Mouse (Mus musculus) liver, embryonic 15.5 days (tissue): ENCODE data around the gene Vegfb. TPM values are rescaled to one million over a fixed set of nuclear protein-coding genes. Genes with fewer than 3 reads are reported as not detected.

Source experiments
- ATAC-seq: fragments of 200-750 bp; cut with Nextera tagmentation; 2 replicates; pipeline ENCODE4 v1.8.0; 2017; ENCODE audit warnings: moderate number of reproducible peaks, mild to moderate bottlenecking, moderate library complexity; ENCODE audit not compliant: insufficient read depth
- H3K27ac ChIP-seq: fragments of 300-500 bp; sonication (generic); replicated peaks from 2 replicates; pipeline ENCODE4 v1.5.1; 2015; ENCODE audit warnings: mild to moderate bottlenecking, inconsistent platforms
- H3K27me3 ChIP-seq: fragments of 300-500 bp; sonication (generic); 2 replicates; pipeline ENCODE4 v1.6.1; 2015; ENCODE audit warnings: mild to moderate bottlenecking, inconsistent platforms
- H3K36me3 ChIP-seq: fragments of 300-500 bp; sonication (generic); replicated peaks from 2 replicates; pipeline ENCODE4 v1.6.1; 2015; ENCODE audit warnings: moderate library complexity, mild to moderate bottlenecking, inconsistent platforms
- H3K4me1 ChIP-seq: fragments of 300-500 bp; sonication (generic); replicated peaks from 2 replicates; pipeline ENCODE4 v1.6.1; 2015; ENCODE audit warnings: inconsistent platforms
- H3K4me2 ChIP-seq: fragments of 300-500 bp; sonication (generic); 2 replicates; pipeline ENCODE4 v1.6.1; 2015; ENCODE audit warnings: moderate library complexity, mild to moderate bottlenecking, inconsistent platforms
- H3K4me3 ChIP-seq: fragments of 300-500 bp; sonication (generic); replicated peaks from 2 replicates; pipeline ENCODE4 v1.5.1; 2015; ENCODE audit warnings: mild to moderate bottlenecking, inconsistent platforms
- H3K9ac ChIP-seq: fragments of 300-500 bp; sonication (generic); 2 replicates; pipeline ENCODE4 v1.6.1; 2015; ENCODE audit warnings: moderate library complexity, mild to moderate bottlenecking, inconsistent platforms
- H3K9me3 ChIP-seq: fragments of 300-500 bp; sonication (generic); replicated peaks from 2 replicates; pipeline ENCODE4 v1.6.1; 2016; ENCODE audit warnings: inconsistent platforms
- whole genome bisulfite sequencing: fragments of 180-500 bp; shearing (Covaris S2); methylation state at CpG from one replicate; pipeline ENCODE4 v1.1.7; 2015; ENCODE audit warnings: mixed read lengths; ENCODE audit not compliant: insufficient replicate concordance; 5-methylcytosine and 5-hydroxymethylcytosine counted together
- polyA plus RNA-seq: library from polyadenylated mRNA; unstranded; fragments of >200 nt; fragmentation: Nextera tagmentation; extraction: Ambion mirVana; gene quantifications from 2 replicates; pipeline ENCODE4 v1.2.1, GENCODE M21; 2015

The Vegfb gene
- polyA plus RNA-seq, 1 experiment from 2014 or later, result 15.6 TPM

GRCm38 (mm10) chr19:6949951-6950350, 37.5 kb downstream of the Vegfb start:
- Histone ChIP-seq H3K9me3 (no peaks in the 10 kb centered on the region), H3K4me1 (peaks cover 57% of the 10 kb centered on the region), H3K4me2 (peak overlapping the region; percentile 98), H3K27ac (no peak overlapping the region), H3K4me3 (no peak overlapping the region), H3K9ac (no peak overlapping the region), H3K36me3 (peaks cover 7% of the 10 kb centered on the region; the same call in 1 of the 2 replicates), H3K27me3 (no peaks in the 10 kb centered on the region)
- no peak for ATAC-seq
- 52% methylated on average over 5 of the region's 5 CpGs for WGBS

DNA sequence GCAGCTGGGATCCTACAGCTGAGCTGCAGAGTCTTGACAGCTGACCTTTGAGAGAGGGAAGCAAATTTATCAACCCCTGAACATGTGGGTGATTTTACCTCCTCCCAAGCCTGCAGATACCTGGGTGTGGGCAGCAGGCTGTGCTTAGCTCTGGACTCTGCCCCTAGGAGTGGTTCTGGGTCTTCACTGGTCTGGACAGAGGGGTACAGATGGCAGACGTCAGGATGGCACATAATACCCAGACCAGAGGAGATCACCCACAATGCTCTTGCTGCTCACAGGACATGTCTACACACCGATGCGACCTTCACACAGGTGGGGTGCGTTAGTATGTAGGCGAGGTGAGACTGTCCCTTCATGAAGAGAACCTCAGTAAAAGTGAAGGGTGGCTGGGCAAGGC, 37.9 kb downstream of the Vegfb start:
- no peaks in the 10 kb centered on the region for H3K27me3 ChIP-seq
- 80% methylated on average over 5 of the region's 5 CpGs for WGBS
- peaks cover 57% of the 10 kb centered on the region for H3K4me1 ChIP-seq
- no peak overlapping the region; the same call in 1 of the 2 replicates for H3K4me2 ChIP-seq
- H3K36me3 ChIP-seq, result peaks cover 3% of the 10 kb centered on the region; the same call in 1 of the 2 replicates
- H3K9me3 ChIP-seq, result no peaks in the 10 kb centered on the region
- H3K4me3 ChIP-seq, result no peak overlapping the region
- H3K9ac ChIP-seq, result no peak overlapping the region
- H3K27ac ChIP-seq, result no peak overlapping the region
- no peak for ATAC-seq

DNA sequence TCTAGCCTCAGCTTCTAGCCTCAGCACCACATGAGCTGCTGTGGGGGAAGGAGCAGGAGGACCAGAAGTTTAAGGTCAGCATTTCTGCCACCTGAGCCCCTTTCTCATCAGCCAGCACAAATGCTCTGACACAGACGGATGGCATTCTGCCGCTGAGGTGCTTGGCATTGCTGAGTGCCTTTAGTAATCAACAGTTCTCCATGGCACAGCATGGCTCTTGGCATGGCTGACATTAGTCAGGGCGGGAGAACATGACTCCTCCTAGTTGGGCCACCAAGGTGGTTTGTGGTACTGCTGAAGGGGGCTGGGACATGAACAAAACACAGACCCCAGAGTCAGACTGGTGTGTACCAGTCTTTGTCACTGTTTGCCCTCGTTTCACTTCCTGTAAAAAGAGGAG, 39.3 kb downstream of the Vegfb start:
- no peak overlapping the region for H3K9ac ChIP-seq
- WGBS, result 62% methylated on average over 4 of the region's 4 CpGs
- no peak overlapping the region for H3K4me3 ChIP-seq
- H3K4me1 ChIP-seq, result peaks cover 54% of the 10 kb centered on the region
- H3K36me3 ChIP-seq, result no peaks in the 10 kb centered on the region
- H3K4me2 ChIP-seq, result no peak overlapping the region
- no peaks in the 10 kb centered on the region for H3K27me3 ChIP-seq
- H3K27ac ChIP-seq, result no peak overlapping the region
- H3K9me3 ChIP-seq, result no peaks in the 10 kb centered on the region
- ATAC-seq, result no peak

- no peak overlapping the region for H3K27ac ChIP-seq
- H3K9me3 ChIP-seq, result no peaks in the 10 kb centered on the region
- H3K4me2 ChIP-seq, result no peak overlapping the region
- no peaks in the 10 kb centered on the region for H3K36me3 ChIP-seq
- H3K9ac ChIP-seq, result no peak overlapping the region
- 61% methylated on average over 4 of the region's 4 CpGs for WGBS
- no peak overlapping the region for H3K4me3 ChIP-seq
- H3K27me3 ChIP-seq, result no peaks in the 10 kb centered on the region
- H3K4me1 ChIP-seq, result peaks cover 54% of the 10 kb centered on the region
- no peak for ATAC-seq
Measured at GRCm38 (mm10) chr19:6947742-6948141, 39.7 kb downstream of the Vegfb start.

- H3K9ac ChIP-seq, result no peak overlapping the region
- H3K4me1 ChIP-seq, result peaks cover 37% of the 10 kb centered on the region
- H3K27me3 ChIP-seq, result no peaks in the 10 kb centered on the region
- 91% methylated on average over 6 of the region's 6 CpGs for WGBS
- H3K4me2 ChIP-seq, result no peak overlapping the region
- no peak overlapping the region for H3K4me3 ChIP-seq
- H3K9me3 ChIP-seq, result no peaks in the 10 kb centered on the region
- H3K36me3 ChIP-seq, result no peaks in the 10 kb centered on the region
- no peak for ATAC-seq
- H3K27ac ChIP-seq, result no peak overlapping the region
Measured at GRCm38 (mm10) chr19:6943709-6944108, 43.7 kb downstream of the Vegfb start.

GRCm38 (mm10) chr19:6942764-6943163, 44.7 kb downstream of the Vegfb start:
- Histone ChIP-seq H3K9me3 (no peaks in the 10 kb centered on the region), H3K9ac (peak overlapping the region; percentile 82), H3K27ac (peak overlapping the region; percentile 89), H3K4me3 (peak overlapping the region; percentile 82), H3K4me1 (peaks cover 32% of the 10 kb centered on the region), H3K36me3 (no peaks in the 10 kb centered on the region), H3K4me2 (peak overlapping the region; percentile 96), H3K27me3 (no peaks in the 10 kb centered on the region)
- WGBS, result 18% methylated on average over 5 of the region's 5 CpGs
- ATAC-seq, result no peak

DNA sequence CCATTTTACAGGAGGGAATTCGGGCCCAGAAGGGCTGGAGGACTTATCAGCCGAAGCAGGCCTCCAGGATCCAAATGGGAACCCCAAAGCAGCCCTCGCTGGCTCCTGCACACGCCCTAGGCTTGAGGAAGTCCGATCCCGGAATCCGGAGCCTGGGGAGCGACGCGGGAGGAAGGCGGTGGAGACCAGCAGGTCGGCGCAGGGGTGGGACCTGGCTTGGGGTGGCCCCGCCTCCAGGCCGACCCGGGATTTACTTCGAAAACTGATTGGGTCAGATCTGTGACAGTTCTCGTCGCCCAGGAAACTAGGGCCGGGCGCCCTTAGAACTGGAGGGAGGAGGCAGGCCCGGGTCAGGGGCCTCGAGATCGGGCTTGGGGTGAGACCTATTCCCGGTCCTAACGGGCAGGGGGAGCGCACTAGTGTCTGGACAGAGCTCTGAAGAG, 45.2 kb downstream of the Vegfb start, which contains the start of gene Gpr137:
TSS of gene Gpr137 (minus strand) at position 232 of the 443 bp plus-strand sequence.
- no peaks in the 10 kb centered on the region for H3K36me3 ChIP-seq
- ATAC-seq, result peak; percentile 89
- peak within 1 kb of the TSS; percentile 89 for H3K27ac ChIP-seq
- WGBS, result under 1% methylated on average over 27 of the region's 27 CpGs
- no peaks in the 10 kb centered on the region for H3K9me3 ChIP-seq
- peak within 1 kb of the TSS; percentile 96 for H3K4me2 ChIP-seq
- peak within 1 kb of the TSS; percentile 82 for H3K9ac ChIP-seq
- peaks cover 32% of the 10 kb centered on the region for H3K4me1 ChIP-seq
- peak within 1 kb of the TSS; percentile 82 for H3K4me3 ChIP-seq
- H3K27me3 ChIP-seq, result no peaks in the 10 kb centered on the region

DNA sequence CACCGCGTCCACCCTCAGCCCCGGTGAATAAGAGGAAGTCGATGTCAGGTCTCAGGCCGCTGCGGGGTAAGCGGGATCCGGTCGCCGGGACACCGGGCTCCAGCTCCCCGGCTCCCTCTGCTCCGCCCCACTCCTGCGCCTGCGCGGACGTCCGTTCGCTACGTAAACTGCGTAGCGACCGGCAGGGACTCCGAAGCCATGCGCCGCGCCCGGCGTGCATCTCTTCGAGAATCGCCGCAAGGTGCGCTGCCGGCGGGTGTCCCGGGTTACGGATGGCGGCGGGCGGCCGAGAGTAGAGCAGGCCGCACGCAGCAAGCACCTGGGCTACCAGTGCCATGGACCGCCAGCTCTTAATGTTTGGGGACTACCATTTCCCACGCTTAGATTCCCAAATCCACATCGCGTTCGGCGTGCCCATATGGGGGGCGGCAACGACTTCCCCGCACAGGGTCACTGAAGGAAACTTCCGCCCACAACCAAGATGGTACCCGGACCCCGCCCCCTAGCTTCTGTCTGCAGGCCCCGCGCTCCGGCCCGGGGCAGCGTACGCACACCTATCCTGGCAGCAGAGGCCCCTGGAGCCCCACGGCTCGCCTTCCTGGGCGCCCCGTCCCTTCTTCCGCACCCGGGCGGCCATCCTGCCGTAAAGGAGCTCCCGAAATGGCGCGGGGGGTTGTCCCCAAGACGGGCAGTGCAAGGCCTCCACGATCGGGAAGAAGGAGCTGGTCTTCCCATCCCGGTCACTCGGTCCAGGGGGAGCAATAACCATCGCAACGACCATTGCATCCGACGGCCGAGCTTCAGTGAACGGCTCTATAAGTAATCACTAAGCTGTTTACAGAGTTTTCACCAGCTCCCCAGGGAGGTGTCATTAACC, 45.8 kb downstream of the Vegfb start, which contains the start of gene Bad:
TSS of gene Bad (plus strand) at position 490 of the 877 bp plus-strand sequence.
- H3K27me3 ChIP-seq, result no peaks in the 10 kb centered on the region
- peak within 1 kb of the TSS; percentile 89 for H3K27ac ChIP-seq
- no peaks in the 10 kb centered on the region for H3K9me3 ChIP-seq
- no peaks in the 10 kb centered on the region for H3K36me3 ChIP-seq
- WGBS, result under 1% methylated on average over 83 of the region's 83 CpGs
- peak; percentile 80 for ATAC-seq
- peak within 1 kb of the TSS; percentile 82 for H3K4me3 ChIP-seq
- H3K4me1 ChIP-seq, result peaks cover 30% of the 10 kb centered on the region
- peak within 1 kb of the TSS; percentile 96 for H3K4me2 ChIP-seq
- H3K9ac ChIP-seq, result peak within 1 kb of the TSS; percentile 82

DNA sequence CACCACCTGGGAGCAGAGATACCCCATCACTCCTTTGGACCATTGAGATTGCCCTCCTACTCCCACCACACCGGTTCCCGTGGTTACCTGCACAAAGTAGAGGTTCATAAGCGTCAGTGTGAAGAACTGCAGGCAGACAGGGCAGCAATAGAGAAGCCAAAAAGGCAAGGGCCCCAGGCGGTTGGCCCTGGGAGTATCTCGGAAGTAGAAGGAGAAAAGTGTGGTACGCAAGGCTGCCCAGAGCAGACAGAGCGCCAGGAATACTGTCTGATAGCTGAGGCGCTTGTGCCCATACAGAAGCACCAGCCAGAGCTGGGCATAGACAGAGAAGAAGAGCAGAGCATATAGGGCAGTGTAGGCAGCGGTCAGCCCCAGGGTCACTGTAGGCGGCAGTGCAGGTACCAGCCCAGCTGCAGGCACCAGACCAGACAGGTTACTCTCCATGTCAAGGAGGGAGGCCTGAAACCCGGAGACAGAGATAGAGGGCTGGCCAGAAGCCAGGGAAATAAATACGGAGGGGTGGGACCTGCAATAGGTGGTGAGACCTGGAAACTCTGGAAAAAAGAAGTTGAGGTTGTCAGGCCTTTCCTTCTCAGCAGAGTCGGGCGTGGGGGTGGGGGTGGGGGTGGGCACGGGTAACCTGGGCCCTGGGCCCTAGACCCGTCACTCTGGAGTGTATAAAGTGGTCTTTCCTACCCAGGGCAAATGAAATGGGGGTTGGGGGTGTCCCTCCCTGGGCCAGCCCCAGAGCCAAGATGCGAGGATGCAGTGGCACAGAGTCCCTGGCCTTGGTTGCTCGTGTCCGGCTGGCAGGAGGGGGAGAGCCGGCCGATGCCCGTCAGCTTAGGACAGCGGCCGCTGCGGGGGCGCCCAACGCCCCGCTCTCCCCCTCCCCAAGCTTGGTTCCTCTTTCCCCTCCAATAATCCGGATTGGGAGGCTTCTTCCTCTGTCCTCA, 46.8 kb downstream of the Vegfb start:
- Histone ChIP-seq H3K4me2 (peak overlapping the region; percentile 96), H3K4me3 (peak overlapping the region; percentile 82), H3K36me3 (no peaks in the 10 kb centered on the region), H3K27me3 (peaks cover 8% of the 10 kb centered on the region), H3K9me3 (no peaks in the 10 kb centered on the region), H3K27ac (peak overlapping the region; percentile 51; the same call in 1 of the 2 replicates), H3K4me1 (peaks cover 30% of the 10 kb centered on the region), H3K9ac (peak overlapping the region; percentile 68)
- WGBS, result 22% methylated on average over 29 of the region's 29 CpGs
- no peak for ATAC-seq

DNA sequence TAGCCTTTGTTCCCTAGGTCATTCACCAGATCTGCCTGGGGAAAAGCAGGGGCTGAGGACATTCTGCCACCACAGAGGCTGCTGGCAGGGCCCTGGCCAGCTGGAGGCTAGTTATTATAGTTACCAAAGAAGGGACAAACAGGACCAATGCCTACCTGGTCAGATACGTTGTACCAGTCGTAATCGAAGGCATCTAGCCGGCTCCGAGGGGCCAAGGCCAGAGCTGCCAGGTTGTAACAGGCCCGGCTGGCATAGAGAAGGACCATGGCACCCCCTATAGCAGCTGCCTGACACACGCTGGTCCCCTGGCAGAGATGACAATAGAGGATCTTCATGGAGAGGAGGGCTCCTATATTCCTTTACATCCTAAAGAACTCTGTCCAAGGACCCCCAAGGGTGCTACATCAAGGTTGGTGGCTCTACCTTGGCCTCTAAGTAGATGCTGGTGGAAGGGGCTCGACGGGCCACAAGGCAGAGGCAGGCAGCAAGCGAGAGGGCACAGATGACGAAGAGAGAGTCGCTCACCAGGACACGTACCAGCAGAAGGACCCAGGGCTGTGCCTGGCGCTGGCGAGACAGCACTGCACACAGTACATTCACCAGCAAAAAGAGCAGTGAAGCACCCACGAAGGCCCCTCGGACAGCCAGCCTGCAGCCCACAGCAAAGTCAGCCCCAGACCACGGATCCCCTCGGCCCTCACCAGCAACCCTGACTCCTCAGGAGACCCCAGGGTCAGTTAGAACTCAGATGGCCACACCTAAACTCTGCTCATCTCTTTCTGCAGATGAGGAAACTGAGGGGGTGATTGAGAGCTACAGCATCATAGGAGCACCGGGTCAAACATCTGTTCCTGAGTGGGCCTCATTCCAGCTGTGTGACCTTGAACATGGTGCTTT, 48.1 kb downstream of the Vegfb start:
- 79% methylated on average over 20 of the region's 20 CpGs for WGBS
- H3K9ac ChIP-seq, result no peak overlapping the region

More for the DNA sequence above, 48.1 kb downstream of the Vegfb start:
- Histone ChIP-seq H3K27ac (no peak overlapping the region), H3K36me3 (no peaks in the 10 kb centered on the region), H3K9me3 (no peaks in the 10 kb centered on the region), H3K4me2 (no peak overlapping the region), H3K27me3 (peaks cover 21% of the 10 kb centered on the region), H3K4me3 (no peak overlapping the region), H3K4me1 (peaks cover 30% of the 10 kb centered on the region)
- no peak for ATAC-seq
